Mouse (Mus musculus): ENCODE data around the gene Prkn. TPM values are rescaled to one million over a fixed set of nuclear protein-coding genes. Genes with fewer than 3 reads are reported as not detected.

Gene Prkn
- polyA plus RNA-seq, 1 experiment from 2014 or later, result 0.14 TPM

- Histone ChIP-seq H3K4me3 (ENCODE audit: low read depth, low read length) (no peak overlapping the region), H3K36me3 (ENCODE audit: control insufficient read depth, insufficient read depth, low read length) (no peaks in the 10 kb centered on the region), H3K9me3 (ENCODE audit: control insufficient read depth, low read length) (no peaks in the 10 kb centered on the region), H3K27me3 (replicated peaks; ENCODE audit: control insufficient read depth, insufficient read depth, low read length) (no peaks in the 10 kb centered on the region), H3K9ac (ENCODE audit: low read depth, low read length) (no peak overlapping the region), H3K4me1 (replicated peaks; ENCODE audit: control insufficient read depth, insufficient read depth, low read length) (no peaks in the 10 kb centered on the region), H3K27ac (ENCODE audit: low read depth, low read length) (no peak overlapping the region), H3K4me2 (no peak overlapping the region)
- ATAC-seq (replicated peaks; ENCODE audit: low FRiP score) (no peak), DNase-seq (ENCODE audit: low spot score) (no peak)
- 86% methylated on average over 4 of the region's 4 CpGs for WGBS
Observed at GRCm38 (mm10) chr17:11385246-11385645, 545.1 kb downstream of the Prkn start.

GRCm38 (mm10) chr17:11392622-11393294 lies 552.6 kb downstream of the Prkn start:
- DNase-seq (ENCODE audit: low spot score) (no peak), ATAC-seq (replicated peaks; ENCODE audit: low FRiP score) (no peak)
- Histone ChIP-seq H3K4me1 (replicated peaks; ENCODE audit: control insufficient read depth, insufficient read depth, low read length) (no peaks in the 10 kb centered on the region), H3K9me3 (ENCODE audit: control insufficient read depth, low read length) (no peaks in the 10 kb centered on the region), H3K4me2 (no peak overlapping the region), H3K4me3 (ENCODE audit: low read depth, low read length) (no peak overlapping the region), H3K27ac (ENCODE audit: low read depth, low read length) (no peak overlapping the region), H3K27me3 (replicated peaks; ENCODE audit: control insufficient read depth, insufficient read depth, low read length) (no peaks in the 10 kb centered on the region), H3K36me3 (ENCODE audit: control insufficient read depth, insufficient read depth, low read length) (no peaks in the 10 kb centered on the region), H3K9ac (ENCODE audit: low read depth, low read length) (no peak overlapping the region)
- WGBS, result 69% methylated on average over 11 of the region's 11 CpGs

DNA sequence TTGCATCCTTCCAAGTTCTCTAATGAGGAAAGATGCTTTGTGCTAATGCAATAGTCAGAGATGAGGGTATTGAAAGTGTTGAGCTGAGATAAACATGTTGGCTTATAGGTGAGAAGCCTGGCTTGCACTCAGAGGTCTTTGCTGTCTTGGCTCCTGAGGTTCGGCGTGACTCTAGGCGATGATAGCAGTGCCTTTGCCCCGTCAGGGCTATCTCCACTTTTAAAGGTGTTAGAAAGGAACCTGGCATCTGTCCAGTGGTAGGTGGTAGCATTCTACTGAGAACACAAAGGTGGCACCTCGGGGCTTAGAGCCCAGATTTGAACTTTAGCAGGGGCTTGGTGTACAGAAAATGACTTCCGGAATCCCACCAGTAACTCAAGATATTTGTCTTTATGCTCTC lies 554.4 kb downstream of the Prkn start:
- H3K27me3 ChIP-seq (replicated peaks; ENCODE audit: control insufficient read depth, insufficient read depth, low read length), result no peaks in the 10 kb centered on the region
- no peak overlapping the region for H3K4me2 ChIP-seq
- 78% methylated on average over 6 of the region's 6 CpGs for WGBS
- no peak overlapping the region for H3K4me3 ChIP-seq (ENCODE audit: low read depth, low read length)
- DNase-seq (ENCODE audit: low spot score), result no peak
- no peaks in the 10 kb centered on the region for H3K9me3 ChIP-seq (ENCODE audit: control insufficient read depth, low read length)
- H3K36me3 ChIP-seq (ENCODE audit: control insufficient read depth, insufficient read depth, low read length), result no peaks in the 10 kb centered on the region
- no peak overlapping the region for H3K27ac ChIP-seq (ENCODE audit: low read depth, low read length)
- H3K4me1 ChIP-seq (replicated peaks; ENCODE audit: control insufficient read depth, insufficient read depth, low read length), result no peaks in the 10 kb centered on the region
- ATAC-seq (replicated peaks; ENCODE audit: low FRiP score), result no peak
- H3K9ac ChIP-seq (ENCODE audit: low read depth, low read length), result no peak overlapping the region

DNA sequence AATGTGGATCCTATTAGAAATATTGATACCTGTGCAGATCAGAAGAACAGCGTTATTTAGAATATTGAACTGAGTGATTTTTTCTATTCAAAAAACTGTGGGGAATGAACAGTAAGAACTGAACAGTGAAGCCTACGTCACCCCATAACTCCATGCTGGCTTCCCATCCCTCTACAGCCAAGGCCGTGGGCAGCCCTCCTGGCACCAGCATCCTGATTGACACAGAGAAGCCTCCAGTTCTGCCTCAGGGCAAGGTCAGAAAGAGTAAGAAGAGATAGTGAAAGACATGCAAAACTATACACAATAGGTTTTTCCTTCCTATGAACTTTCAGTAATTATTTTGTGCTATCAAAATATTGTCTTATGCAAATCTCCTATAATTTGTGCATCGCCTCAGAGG lies 557.5 kb downstream of the Prkn start:
- Histone ChIP-seq H3K4me1 (replicated peaks; ENCODE audit: control insufficient read depth, insufficient read depth, low read length) (no peaks in the 10 kb centered on the region), H3K9ac (ENCODE audit: low read depth, low read length) (no peak overlapping the region), H3K27me3 (replicated peaks; ENCODE audit: control insufficient read depth, insufficient read depth, low read length) (no peaks in the 10 kb centered on the region), H3K4me2 (no peak overlapping the region), H3K9me3 (ENCODE audit: control insufficient read depth, low read length) (no peaks in the 10 kb centered on the region), H3K36me3 (ENCODE audit: control insufficient read depth, insufficient read depth, low read length) (no peaks in the 10 kb centered on the region), H3K27ac (ENCODE audit: low read depth, low read length) (no peak overlapping the region), H3K4me3 (ENCODE audit: low read depth, low read length) (no peak overlapping the region)
- WGBS, result 82% methylated on average over 4 of the region's 4 CpGs
- ATAC-seq (replicated peaks; ENCODE audit: low FRiP score), result no peak
- DNase-seq (ENCODE audit: low spot score), result no peak

DNA sequence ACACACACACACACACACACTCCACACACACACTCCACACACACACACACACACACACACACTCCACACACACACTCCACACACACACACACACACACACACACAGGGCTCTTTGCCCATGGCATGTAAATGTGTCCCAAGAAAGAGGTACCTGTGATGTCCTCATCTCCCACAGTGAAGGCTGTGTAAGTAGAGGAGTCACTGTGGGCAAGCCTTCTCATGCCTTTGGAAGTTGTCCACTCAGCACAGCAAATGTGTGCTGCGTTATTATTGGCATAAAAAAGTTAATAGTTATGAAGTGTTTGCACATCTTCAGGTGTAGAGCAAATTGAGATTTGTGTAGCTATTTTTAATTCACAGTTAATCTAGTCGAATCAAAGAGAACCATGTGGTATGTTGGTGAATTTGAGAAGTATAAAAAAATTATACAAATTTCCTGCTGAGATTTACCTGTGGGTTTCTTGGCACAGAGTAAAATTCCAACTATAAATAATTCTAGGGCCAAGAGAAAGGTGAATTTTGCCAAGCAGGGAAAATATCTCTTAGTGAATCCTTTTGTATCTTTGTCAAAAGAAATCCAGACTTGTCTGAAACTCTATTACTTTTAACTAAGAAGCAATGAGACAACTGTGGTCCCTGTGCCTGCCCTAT lies 562.2 kb downstream of the Prkn start:
- no peak overlapping the region for H3K4me3 ChIP-seq (ENCODE audit: low read depth, low read length)
- no peaks in the 10 kb centered on the region for H3K27me3 ChIP-seq (replicated peaks; ENCODE audit: control insufficient read depth, insufficient read depth, low read length)
- 84% methylated on average over 2 of the region's 2 CpGs for WGBS
- H3K4me2 ChIP-seq, result no peak overlapping the region
- no peak for ATAC-seq (replicated peaks; ENCODE audit: low FRiP score)
- no peaks in the 10 kb centered on the region for H3K9me3 ChIP-seq (ENCODE audit: control insufficient read depth, low read length)
- H3K27ac ChIP-seq (ENCODE audit: low read depth, low read length), result no peak overlapping the region
- no peak for DNase-seq (ENCODE audit: low spot score)
- no peaks in the 10 kb centered on the region for H3K4me1 ChIP-seq (replicated peaks; ENCODE audit: control insufficient read depth, insufficient read depth, low read length)
- no peaks in the 10 kb centered on the region for H3K36me3 ChIP-seq (ENCODE audit: control insufficient read depth, insufficient read depth, low read length)
- H3K9ac ChIP-seq (ENCODE audit: low read depth, low read length), result no peak overlapping the region

DNA sequence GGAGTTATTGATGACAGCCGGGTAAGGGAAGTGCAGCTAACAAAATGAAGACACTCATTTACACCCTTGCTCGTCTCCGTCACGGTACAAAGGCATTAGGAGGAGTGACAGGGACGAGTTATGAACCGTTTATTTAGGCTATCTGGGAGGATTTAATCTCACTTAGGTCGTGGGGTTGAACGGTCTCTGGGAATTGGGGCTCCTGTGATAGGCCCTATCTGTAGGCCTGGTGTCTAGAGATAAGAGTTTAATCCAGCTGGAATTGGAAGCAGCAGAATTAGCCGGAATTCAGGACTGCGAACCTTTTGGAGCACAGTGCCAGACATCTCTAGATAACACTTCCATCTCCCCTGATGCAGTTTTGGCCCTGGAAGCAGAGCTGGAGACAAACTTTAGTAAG lies 571.2 kb downstream of the Prkn start:
- no peak overlapping the region for H3K9ac ChIP-seq (ENCODE audit: low read depth, low read length)
- ATAC-seq (replicated peaks; ENCODE audit: low FRiP score), result no peak
- H3K36me3 ChIP-seq (ENCODE audit: control insufficient read depth, insufficient read depth, low read length), result no peaks in the 10 kb centered on the region
- H3K27ac ChIP-seq (ENCODE audit: low read depth, low read length), result no peak overlapping the region
- no peaks in the 10 kb centered on the region for H3K27me3 ChIP-seq (replicated peaks; ENCODE audit: control insufficient read depth, insufficient read depth, low read length)
- no peak overlapping the region for H3K4me3 ChIP-seq (ENCODE audit: low read depth, low read length)
- WGBS, result 39% methylated on average over 10 of the region's 10 CpGs
- no peak overlapping the region for H3K4me2 ChIP-seq
- DNase-seq (ENCODE audit: low spot score), result no peak
- H3K9me3 ChIP-seq (ENCODE audit: control insufficient read depth, low read length), result no peaks in the 10 kb centered on the region
- no peaks in the 10 kb centered on the region for H3K4me1 ChIP-seq (replicated peaks; ENCODE audit: control insufficient read depth, insufficient read depth, low read length)

- no peaks in the 10 kb centered on the region for H3K4me1 ChIP-seq (replicated peaks; ENCODE audit: control insufficient read depth, insufficient read depth, low read length)
- H3K9ac ChIP-seq (ENCODE audit: low read depth, low read length), result no peak overlapping the region
- DNase-seq (ENCODE audit: low spot score) (no peak), ATAC-seq (replicated peaks; ENCODE audit: low FRiP score) (no peak)
- no peaks in the 10 kb centered on the region for H3K27me3 ChIP-seq (replicated peaks; ENCODE audit: control insufficient read depth, insufficient read depth, low read length)
- H3K4me3 ChIP-seq (ENCODE audit: low read depth, low read length), result no peak overlapping the region
- no peak overlapping the region for H3K27ac ChIP-seq (ENCODE audit: low read depth, low read length)
- H3K9me3 ChIP-seq (ENCODE audit: control insufficient read depth, low read length), result no peaks in the 10 kb centered on the region
- no peak overlapping the region for H3K4me2 ChIP-seq
- no peaks in the 10 kb centered on the region for H3K36me3 ChIP-seq (ENCODE audit: control insufficient read depth, insufficient read depth, low read length)
- 68% methylated on average over 5 of the region's 5 CpGs for WGBS
Observed at GRCm38 (mm10) chr17:11413688-11414087, 573.5 kb downstream of the Prkn start.

DNA sequence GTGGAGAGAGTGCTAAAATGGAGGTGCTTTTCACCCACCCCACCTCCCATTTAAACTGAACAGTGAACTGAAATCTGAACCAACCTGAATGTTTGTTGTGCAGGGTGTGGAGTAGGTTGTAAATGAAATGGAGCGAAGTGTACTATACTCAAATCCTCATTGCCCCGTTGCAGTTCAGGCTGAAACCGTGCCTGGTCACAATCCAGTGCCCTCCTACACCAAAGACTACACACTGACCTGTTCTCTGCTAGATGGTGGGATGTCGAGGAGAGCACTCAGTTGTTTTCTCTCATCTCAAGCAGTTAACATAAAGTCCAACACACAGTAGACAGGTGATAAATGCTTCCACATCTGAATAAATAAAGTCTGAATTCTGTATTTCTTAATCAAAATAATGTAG lies 574.1 kb downstream of the Prkn start:
- no peaks in the 10 kb centered on the region for H3K4me1 ChIP-seq (replicated peaks; ENCODE audit: control insufficient read depth, insufficient read depth, low read length)
- no peaks in the 10 kb centered on the region for H3K9me3 ChIP-seq (ENCODE audit: control insufficient read depth, low read length)
- no peaks in the 10 kb centered on the region for H3K27me3 ChIP-seq (replicated peaks; ENCODE audit: control insufficient read depth, insufficient read depth, low read length)
- no peak for DNase-seq (ENCODE audit: low spot score)
- no peak overlapping the region for H3K27ac ChIP-seq (ENCODE audit: low read depth, low read length)
- H3K36me3 ChIP-seq (ENCODE audit: control insufficient read depth, insufficient read depth, low read length), result no peaks in the 10 kb centered on the region
- no peak overlapping the region for H3K4me3 ChIP-seq (ENCODE audit: low read depth, low read length)
- ATAC-seq (replicated peaks; ENCODE audit: low FRiP score), result no peak
- WGBS, result 79% methylated on average over 4 of the region's 4 CpGs
- no peak overlapping the region for H3K9ac ChIP-seq (ENCODE audit: low read depth, low read length)
- H3K4me2 ChIP-seq, result no peak overlapping the region

DNA sequence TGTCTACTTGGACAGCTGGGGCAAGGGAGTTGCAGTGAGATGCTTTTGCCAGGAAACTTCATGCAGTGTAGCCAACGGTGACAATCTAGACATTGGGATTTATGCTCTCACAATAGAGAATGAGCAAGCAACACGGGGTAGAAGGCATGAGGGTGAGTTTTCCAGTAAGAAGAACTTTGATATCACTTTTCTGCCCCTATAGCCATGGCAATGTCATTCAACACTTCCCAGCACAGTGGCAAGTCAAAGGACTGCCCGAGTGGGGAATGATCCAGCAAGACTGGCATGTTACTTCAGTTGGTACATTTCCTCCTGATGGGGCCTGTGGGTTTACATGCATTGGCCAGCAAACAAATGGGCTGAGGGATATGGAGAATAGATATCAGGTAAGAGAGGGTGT lies 577.0 kb downstream of the Prkn start:
- H3K4me2 ChIP-seq, result no peak overlapping the region
- no peak for ATAC-seq (replicated peaks; ENCODE audit: low FRiP score)
- no peaks in the 10 kb centered on the region for H3K27me3 ChIP-seq (replicated peaks; ENCODE audit: control insufficient read depth, insufficient read depth, low read length)
- no peak overlapping the region for H3K9ac ChIP-seq (ENCODE audit: low read depth, low read length)
- H3K9me3 ChIP-seq (ENCODE audit: control insufficient read depth, low read length), result no peaks in the 10 kb centered on the region
- no peaks in the 10 kb centered on the region for H3K36me3 ChIP-seq (ENCODE audit: control insufficient read depth, insufficient read depth, low read length)
- no peaks in the 10 kb centered on the region for H3K4me1 ChIP-seq (replicated peaks; ENCODE audit: control insufficient read depth, insufficient read depth, low read length)
- DNase-seq (ENCODE audit: low spot score), result no peak
- no peak overlapping the region for H3K27ac ChIP-seq (ENCODE audit: low read depth, low read length)
- WGBS, result 78% methylated on average over 3 of the region's 3 CpGs
- no peak overlapping the region for H3K4me3 ChIP-seq (ENCODE audit: low read depth, low read length)
